Mouse (Mus musculus): ENCODE measurements around the gene Nipsnap3a.

GRCm38 (mm10) chr4:53046238-53047022 lies 57.4 kb downstream of the Nipsnap3a start:
- TF ChIP-seq POLR2A (IDR thresholded peaks at IDR 0.05; ENCODE audit: control insufficient read depth, extremely low read depth, insufficient read depth, low read length, poor library complexity) (no peak), CTCF (IDR thresholded peaks at IDR 0.05; ENCODE audit: borderline replicate concordance, control insufficient read depth, extremely low read depth, insufficient read depth, low read length, poor library complexity) (no peak)

Data from thymus, adult 2 months (tissue).